Mouse (Mus musculus) right cerebral cortex, postnatal 25 days (tissue): ENCODE results near the gene Fblim1.

Experiments used
- DNase-seq: peaks from one replicate; pipeline ENCODE4 v3.0.0; 2022

Fblim1 gene

GRCm38 (mm10) chr4:141605861-141606260 is at the start of gene Fblim1:
TSS of gene Fblim1 (minus strand) at chr4:141606096.
- no peak for DNase-seq

- DNase-seq, result no peak
Observed at GRCm38 (mm10) chr4:141654509-141654908, 48.6 kb upstream of the Fblim1 start.

GRCm38 (mm10) chr4:141653813-141654212 is 47.9 kb upstream of the Fblim1 start:
- no peak for DNase-seq

GRCm38 (mm10) chr4:141653044-141653443 is 47.1 kb upstream of the Fblim1 start:
- DNase-seq, result no peak

- DNase-seq, result no peak
Observed at GRCm38 (mm10) chr4:141651944-141652343, 46.0 kb upstream of the Fblim1 start.

GRCm38 (mm10) chr4:141651286-141651685 is 45.4 kb upstream of the Fblim1 start:
- no peak for DNase-seq

- DNase-seq, result no peak
Observed at GRCm38 (mm10) chr4:141649244-141649643, 43.3 kb upstream of the Fblim1 start.

GRCm38 (mm10) chr4:141648262-141648661 is 42.4 kb upstream of the Fblim1 start:
- no peak for DNase-seq

- no peak for DNase-seq
Observed at GRCm38 (mm10) chr4:141647187-141647586, 41.3 kb upstream of the Fblim1 start.

GRCm38 (mm10) chr4:141645988-141646387 is 40.1 kb upstream of the Fblim1 start:
- DNase-seq, result no peak

GRCm38 (mm10) chr4:141643118-141643855 is 37.4 kb upstream of the Fblim1 start:
- peak; percentile 43 for DNase-seq

GRCm38 (mm10) chr4:141641961-141642811 is 36.3 kb upstream of the Fblim1 start:
- no peak for DNase-seq

GRCm38 (mm10) chr4:141641353-141641771 is 35.5 kb upstream of the Fblim1 start:
- no peak for DNase-seq

- DNase-seq, result no peak
Observed at GRCm38 (mm10) chr4:141639474-141639873, 33.6 kb upstream of the Fblim1 start.

GRCm38 (mm10) chr4:141636693-141637092 is 30.8 kb upstream of the Fblim1 start:
- DNase-seq, result no peak

- DNase-seq, result no peak
Observed at GRCm38 (mm10) chr4:141635991-141636390, 30.1 kb upstream of the Fblim1 start.

- no peak for DNase-seq
Observed at GRCm38 (mm10) chr4:141632111-141632873, 26.4 kb upstream of the Fblim1 start.

GRCm38 (mm10) chr4:141631250-141631649 is 25.4 kb upstream of the Fblim1 start:
- no peak for DNase-seq

- no peak for DNase-seq
Observed at GRCm38 (mm10) chr4:141630021-141630420, 24.1 kb upstream of the Fblim1 start.

GRCm38 (mm10) chr4:141628661-141629060 is 22.8 kb upstream of the Fblim1 start:
- DNase-seq, result no peak

GRCm38 (mm10) chr4:141627502-141627901 is 21.6 kb upstream of the Fblim1 start:
- no peak for DNase-seq

- no peak for DNase-seq
Observed at GRCm38 (mm10) chr4:141625774-141626550, 20.1 kb upstream of the Fblim1 start.
